Mouse (Mus musculus) stomach, postnatal 0 days (tissue): Measurements from ENCODE around the gene Abcc5.

Source experiments
- CTCF ChIP-seq: IDR thresholded peaks from 2 replicates; pipeline ENCODE4 v1.5.1; 2016; ENCODE audit warnings: antibody characterized with exemption, low read depth, mild to moderate bottlenecking, moderate library complexity
- EP300 ChIP-seq: optimal IDR thresholded peaks from 2 replicates; pipeline ENCODE3; 2016; ENCODE audit warnings: antibody characterized with exemption

GRCm38 (mm10) chr16:20334918-20335317 lies 91.3 kb downstream of the Abcc5 start:
- TF ChIP-seq CTCF (no peak), EP300 (no peak)
